Mouse (Mus musculus): ENCODE data around the gene Rhbdl1. TPM values are rescaled to one million over a fixed set of nuclear protein-coding genes. Genes with fewer than 3 reads are reported as not detected.
"Not testable (repeated sequence)": the region's sequence is repeated elsewhere in the genome, so short reads cannot be mapped to it uniquely, and the experiment has no call there.

The Rhbdl1 gene
- total and polyA plus RNA-seq, 3 experiments: 0.87 to 4.8 (median 3.1) TPM

- H3K36me3 ChIP-seq (replicated peaks): peaks cover 21% of the 10 kb centered on the region
- peaks cover 45% of the 10 kb centered on the region for H3K4me1 ChIP-seq (ENCODE audit: insufficient read depth, low read depth, low read length)
- peak overlapping the region; percentile 93; the same call in 1 of the 2 replicates for H3K4me3 ChIP-seq (ENCODE audit: low read depth, low read length)
- ATAC-seq (ENCODE audit: extremely low read depth, insufficient number of reproducible peaks, low FRiP score, poor library complexity, severe bottlenecking): no peak
- no peak for TF ChIP-seq POLR2AphosphoS5 (IDR thresholded peaks at IDR 0.05; ENCODE audit: insufficient replicate concordance, low read depth, low read length)
- no peak for TF ChIP-seq CTCF (IDR thresholded peaks at IDR 0.05; ENCODE audit: low read depth, low read length)
- TF ChIP-seq TAL1 (conservative IDR thresholded peaks at IDR 0.05; ENCODE audit: low read depth, low read length): no peak
- TF ChIP-seq GATA2 (IDR thresholded peaks at IDR 0.05; ENCODE audit: borderline replicate concordance, low read depth, low read length): no peak
- no peak for TF ChIP-seq GATA1 (IDR thresholded peaks at IDR 0.05; ENCODE audit: borderline replicate concordance, low read length)
- no peaks in the 10 kb centered on the region; the same call in 1 of the 2 replicates for H3K27me3 ChIP-seq (ENCODE audit: insufficient read depth, low read length)
- H3K9me3 ChIP-seq (replicated peaks): no peaks in the 10 kb centered on the region
- DNase-seq (ENCODE audit: low spot score): no peak
Measured at GRCm38 (mm10) chr17:25873405-25874147, 36.5 kb upstream of the Rhbdl1 start.

- no peak for DNase-seq (ENCODE audit: low spot score)
- ATAC-seq (ENCODE audit: extremely low read depth, insufficient number of reproducible peaks, low FRiP score, poor library complexity, severe bottlenecking): no peak
- Histone ChIP-seq H3K4me1 (ENCODE audit: insufficient read depth, low read depth, low read length) (peaks cover 54% of the 10 kb centered on the region), H3K9me3 (replicated peaks) (no peaks in the 10 kb centered on the region), H3K27me3 (ENCODE audit: insufficient read depth, low read length) (no peaks in the 10 kb centered on the region; the same call in 1 of the 2 replicates), H3K36me3 (replicated peaks) (peaks cover 12% of the 10 kb centered on the region), H3K4me3 (ENCODE audit: low read depth, low read length) (no peak overlapping the region)
- TF ChIP-seq POLR2AphosphoS5 (IDR thresholded peaks at IDR 0.05; ENCODE audit: insufficient replicate concordance, low read depth, low read length) (no peak), CTCF (IDR thresholded peaks at IDR 0.05; ENCODE audit: low read depth, low read length) (no peak), GATA1 (IDR thresholded peaks at IDR 0.05; ENCODE audit: borderline replicate concordance, low read length) (no peak), GATA2 (IDR thresholded peaks at IDR 0.05; ENCODE audit: borderline replicate concordance, low read depth, low read length) (no peak), TAL1 (conservative IDR thresholded peaks at IDR 0.05; ENCODE audit: low read depth, low read length) (no peak)
Measured at GRCm38 (mm10) chr17:25872676-25873075, 35.6 kb upstream of the Rhbdl1 start.

- H3K9me3 ChIP-seq (replicated peaks); H3K36me3 ChIP-seq (replicated peaks); ATAC-seq (ENCODE audit: extremely low read depth, insufficient number of reproducible peaks, low FRiP score, poor library complexity, severe bottlenecking); H3K27me3 ChIP-seq (ENCODE audit: insufficient read depth, low read length); H3K4me3 ChIP-seq (ENCODE audit: low read depth, low read length); DNase-seq (ENCODE audit: low spot score): not testable (repeated sequence)
- H3K4me1 ChIP-seq (ENCODE audit: insufficient read depth, low read depth, low read length): peaks cover 57% of the 10 kb centered on the region
Measured at GRCm38 (mm10) chr17:25871566-25871965, 34.5 kb upstream of the Rhbdl1 start.

GRCm38 (mm10) chr17:25869954-25870353 lies 32.9 kb upstream of the Rhbdl1 start:
- no peak for DNase-seq (ENCODE audit: low spot score)

GRCm38 (mm10) chr17:25869498-25869897 lies 32.4 kb upstream of the Rhbdl1 start:
- Histone ChIP-seq H3K36me3 (replicated peaks) (peaks cover 24% of the 10 kb centered on the region), H3K4me3 (ENCODE audit: low read depth, low read length) (no peak overlapping the region), H3K4me1 (ENCODE audit: insufficient read depth, low read depth, low read length) (peaks cover 48% of the 10 kb centered on the region), H3K27me3 (ENCODE audit: insufficient read depth, low read length) (no peaks in the 10 kb centered on the region; the same call in 1 of the 2 replicates), H3K9me3 (replicated peaks) (no peaks in the 10 kb centered on the region)
- no peak for ATAC-seq (ENCODE audit: extremely low read depth, insufficient number of reproducible peaks, low FRiP score, poor library complexity, severe bottlenecking)
- no peak for TF ChIP-seq TAL1 (conservative IDR thresholded peaks at IDR 0.05; ENCODE audit: low read depth, low read length)
- no peak for TF ChIP-seq CTCF (IDR thresholded peaks at IDR 0.05; ENCODE audit: low read depth, low read length)
- DNase-seq (ENCODE audit: low spot score): no peak

More at GRCm38 (mm10) chr17:25869954-25870353, 32.9 kb upstream of the Rhbdl1 start:
- no peak overlapping the region for H3K4me3 ChIP-seq (ENCODE audit: low read depth, low read length)
- no peak for ATAC-seq (ENCODE audit: extremely low read depth, insufficient number of reproducible peaks, low FRiP score, poor library complexity, severe bottlenecking)
- H3K9me3 ChIP-seq (replicated peaks): no peaks in the 10 kb centered on the region
- peaks cover 20% of the 10 kb centered on the region for H3K36me3 ChIP-seq (replicated peaks)
- TF ChIP-seq POLR2AphosphoS5 (IDR thresholded peaks at IDR 0.05; ENCODE audit: insufficient replicate concordance, low read depth, low read length): no peak
- TF ChIP-seq GATA1 (IDR thresholded peaks at IDR 0.05; ENCODE audit: borderline replicate concordance, low read length): no peak
- TF ChIP-seq TAL1 (conservative IDR thresholded peaks at IDR 0.05; ENCODE audit: low read depth, low read length): no peak
- TF ChIP-seq CTCF (IDR thresholded peaks at IDR 0.05; ENCODE audit: low read depth, low read length): no peak
- no peak for TF ChIP-seq GATA2 (IDR thresholded peaks at IDR 0.05; ENCODE audit: borderline replicate concordance, low read depth, low read length)
- no peaks in the 10 kb centered on the region; the same call in 1 of the 2 replicates for H3K27me3 ChIP-seq (ENCODE audit: insufficient read depth, low read length)
- peaks cover 51% of the 10 kb centered on the region for H3K4me1 ChIP-seq (ENCODE audit: insufficient read depth, low read depth, low read length)

- DNase-seq (ENCODE audit: low spot score): peak; percentile 79
Measured at GRCm38 (mm10) chr17:25868601-25869191, 31.6 kb upstream of the Rhbdl1 start, which contains the start of gene Mcrip2. Mcrip2 (minus strand) TSS chr17:25868764.

More at GRCm38 (mm10) chr17:25868601-25869191, 31.6 kb upstream of the Rhbdl1 start, which contains the start of gene Mcrip2:
- Histone ChIP-seq H3K4me3 (ENCODE audit: low read depth, low read length) (peak within 1 kb of the TSS; percentile 83), H3K4me1 (ENCODE audit: insufficient read depth, low read depth, low read length) (peaks cover 40% of the 10 kb centered on the region), H3K9me3 (replicated peaks) (no peaks in the 10 kb centered on the region), H3K27me3 (ENCODE audit: insufficient read depth, low read length) (no peaks in the 10 kb centered on the region; the same call in 1 of the 2 replicates), H3K36me3 (replicated peaks) (peaks cover 32% of the 10 kb centered on the region)
- ATAC-seq (ENCODE audit: extremely low read depth, insufficient number of reproducible peaks, low FRiP score, poor library complexity, severe bottlenecking): peak; percentile 60
- TF ChIP-seq CTCF (IDR thresholded peaks at IDR 0.05; ENCODE audit: low read depth, low read length) (no peak), TAL1 (conservative IDR thresholded peaks at IDR 0.05; ENCODE audit: low read depth, low read length) (no peak), GATA2 (IDR thresholded peaks at IDR 0.05; ENCODE audit: borderline replicate concordance, low read depth, low read length) (no peak), GATA1 (IDR thresholded peaks at IDR 0.05; ENCODE audit: borderline replicate concordance, low read length) (no peak), POLR2AphosphoS5 (IDR thresholded peaks at IDR 0.05; ENCODE audit: insufficient replicate concordance, low read depth, low read length) (no peak)
